Mouse (Mus musculus) lung, embryonic 15.5 days (tissue): Measurements from ENCODE around the gene Car7. TPM values are rescaled to one million over a fixed set of nuclear protein-coding genes. Genes with fewer than 3 reads are reported as not detected.
A peak's percentile ranks its signal among the peaks of the same experiment; 100 is the strongest.

Source experiments
- ATAC-seq: fragments of 200-750 bp; cut with Nextera tagmentation; 2 replicates; pipeline ENCODE4 v1.8.0; 2017; ENCODE audit warnings: moderate number of reproducible peaks, borderline replicate concordance; ENCODE audit not compliant: low FRiP score, low TSS enrichment; ENCODE audit errors: extremely low read depth
- H3K27ac ChIP-seq: fragments of 300-500 bp; sonication (generic); 2 replicates; pipeline ENCODE4 v1.5.1; 2015; ENCODE audit warnings: moderate library complexity, mild to moderate bottlenecking, inconsistent platforms
- H3K27me3 ChIP-seq: fragments of 300-500 bp; sonication (generic); 2 replicates; pipeline ENCODE4 v1.6.1; 2015; ENCODE audit warnings: inconsistent platforms
- H3K36me3 ChIP-seq: fragments of 300-500 bp; sonication (generic); 2 replicates; pipeline ENCODE4 v1.6.1; 2015; ENCODE audit warnings: inconsistent platforms
- H3K4me1 ChIP-seq: fragments of 300-500 bp; sonication (generic); 2 replicates; pipeline ENCODE4 v1.6.1; 2015; ENCODE audit warnings: inconsistent platforms
- H3K4me2 ChIP-seq: fragments of 300-500 bp; sonication (generic); 2 replicates; pipeline ENCODE4 v1.6.1; 2015; ENCODE audit warnings: inconsistent platforms, mild to moderate bottlenecking, moderate library complexity
- H3K4me3 ChIP-seq: fragments of 300-500 bp; sonication (generic); 2 replicates; pipeline ENCODE4 v1.5.1; 2015; ENCODE audit warnings: mild to moderate bottlenecking, inconsistent platforms
- H3K9ac ChIP-seq: fragments of 300-500 bp; sonication (generic); 2 replicates; pipeline ENCODE4 v1.6.1; 2015; ENCODE audit warnings: inconsistent platforms
- H3K9me3 ChIP-seq: fragments of 300-500 bp; sonication (generic); 2 replicates; pipeline ENCODE4 v1.6.1; 2016; ENCODE audit warnings: inconsistent platforms
- WGBS: fragments of 180-500 bp; shearing (Covaris S2); methylation state at CpG from one replicate; pipeline ENCODE4 v1.1.7; 2015; 5-methylcytosine and 5-hydroxymethylcytosine counted together
- polyA plus RNA-seq: library from polyadenylated mRNA; unstranded; fragments of >200 nt; fragmentation: Nextera tagmentation; extraction: Ambion mirVana; gene quantifications from 2 replicates; pipeline ENCODE4 v1.2.1, GENCODE M21; 2015

Car7 gene
- polyA plus RNA-seq, result 0.65 and 0.97 TPM in 2 replicates

DNA sequence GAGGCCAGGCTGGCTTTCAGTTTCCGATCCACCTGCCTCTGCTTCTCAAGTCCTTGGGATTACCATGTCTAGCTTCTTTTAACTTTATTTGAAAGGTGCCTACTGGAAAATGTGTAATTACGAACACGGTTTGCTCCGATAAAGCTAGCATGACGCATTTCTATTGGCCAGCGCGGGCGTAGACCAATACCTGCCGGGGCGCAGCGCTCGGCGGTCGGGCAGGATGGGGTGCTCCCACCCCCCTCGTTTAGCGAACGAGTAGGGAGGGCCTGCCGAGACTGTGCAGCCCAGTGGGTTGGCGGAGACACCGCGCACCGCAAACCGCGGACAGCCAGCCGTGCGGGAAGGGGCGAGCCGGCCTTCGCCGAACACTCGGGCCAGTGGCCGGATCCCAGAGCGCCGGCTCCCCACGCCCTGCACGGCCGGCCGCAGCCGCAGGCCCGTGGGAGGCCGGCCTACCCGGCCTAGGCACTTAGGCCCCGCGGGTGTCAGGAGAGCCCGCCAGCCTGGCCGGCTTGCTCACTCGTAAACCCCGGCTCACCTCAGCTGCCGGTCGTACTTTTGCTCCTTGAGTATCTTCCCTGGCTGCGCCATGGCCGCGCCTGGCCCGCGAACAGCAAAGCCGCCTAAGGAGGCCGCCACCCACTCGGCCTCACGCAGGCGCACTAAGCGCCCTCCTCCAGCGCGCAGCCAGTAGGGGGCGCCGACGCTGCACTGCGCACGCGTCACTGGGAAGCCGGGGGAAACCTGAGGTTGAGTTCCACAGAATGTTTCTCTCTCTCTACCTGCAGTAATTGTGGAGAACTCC lies at the start of gene Car7, which contains the start of gene Nae1:
Gene Car7, plus strand, starts transcription at position 719 of the 808 bp plus-strand sequence.
Gene Nae1, minus strand, starts transcription at position 667 of the 808 bp plus-strand sequence.
- under 1% methylated on average over 70 of the region's 70 CpGs for WGBS
- peaks cover 11% of the 10 kb centered on the region for H3K36me3 ChIP-seq
- H3K4me1 ChIP-seq, result peaks cover 20% of the 10 kb centered on the region
- peak within 1 kb of the TSS; percentile 91 for H3K4me3 ChIP-seq
- peak within 1 kb of the TSS; percentile 74 for H3K4me2 ChIP-seq
- no peaks in the 10 kb centered on the region for H3K9me3 ChIP-seq
- peak within 1 kb of the TSS; percentile 95 for H3K9ac ChIP-seq
- H3K27me3 ChIP-seq, result peaks cover 20% of the 10 kb centered on the region; the same call in 1 of the 2 replicates
- peak; percentile 96 for ATAC-seq
- peak within 1 kb of the TSS; percentile 81 for H3K27ac ChIP-seq

DNA sequence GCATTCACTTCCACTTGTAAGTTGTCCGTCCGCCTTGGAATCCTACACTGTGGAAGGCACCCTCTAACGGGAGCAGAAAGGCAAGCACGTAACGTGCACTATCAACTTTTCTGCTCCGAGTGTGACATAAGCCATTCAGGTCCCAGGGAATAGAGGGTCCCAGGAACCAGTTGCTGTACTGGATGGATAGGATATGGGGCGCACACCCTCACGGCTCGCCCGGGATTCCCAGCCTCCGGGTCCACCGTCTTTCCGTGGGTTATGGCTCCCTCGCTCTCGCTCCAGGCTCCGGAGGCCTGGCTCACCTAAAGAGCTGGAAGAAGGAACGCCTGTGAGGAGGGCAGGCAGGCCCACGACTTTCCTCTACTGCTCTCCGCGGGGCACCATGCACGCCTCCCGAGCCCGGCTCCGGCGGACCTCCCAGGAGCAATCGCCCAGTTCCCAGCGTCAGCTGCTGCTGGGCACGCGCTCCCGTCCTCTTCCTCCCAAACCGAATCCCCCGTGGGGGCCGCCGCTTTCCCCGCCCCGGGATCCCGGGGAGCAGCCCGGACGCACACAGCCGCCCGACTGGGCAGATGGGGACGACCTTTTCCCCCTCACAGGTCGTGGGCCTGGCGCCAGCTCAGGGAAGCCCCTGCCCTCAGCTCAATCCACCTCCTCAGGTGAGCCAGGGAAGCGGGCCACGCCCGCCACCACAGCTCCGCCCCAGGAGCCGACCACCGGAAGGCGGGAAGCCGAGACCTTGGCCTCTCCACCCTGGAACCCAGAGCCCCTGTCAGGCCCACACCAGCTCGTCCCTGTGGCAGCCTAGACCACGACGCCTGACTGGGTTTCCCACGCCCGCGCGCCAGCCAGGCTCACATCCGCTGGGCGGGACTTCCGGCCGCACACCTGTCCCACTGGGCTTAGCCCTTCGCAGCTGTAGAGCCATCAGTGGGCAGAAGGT lies 25.2 kb upstream of the Car7 start, which contains the start of gene Terb1:
Gene Terb1, minus strand, starts transcription at position 850 of the 946 bp plus-strand sequence.
- peak within 1 kb of the TSS; percentile 59 for H3K9ac ChIP-seq
- H3K4me3 ChIP-seq, result peak within 1 kb of the TSS; percentile 52
- H3K27me3 ChIP-seq, result no peaks in the 10 kb centered on the region
- H3K9me3 ChIP-seq, result no peaks in the 10 kb centered on the region
- H3K36me3 ChIP-seq, result peaks cover 12% of the 10 kb centered on the region
- H3K27ac ChIP-seq, result 0 out of 2 replicates have a peak within 1 kb of the TSS, but pooled peaks have one; percentile 6
- peak; percentile 77 for ATAC-seq
- peak within 1 kb of the TSS; percentile 98 for H3K4me2 ChIP-seq
- 1% methylated on average over 64 of the region's 64 CpGs for WGBS
- H3K4me1 ChIP-seq, result peaks cover 3% of the 10 kb centered on the region; the same call in 1 of the 2 replicates

DNA sequence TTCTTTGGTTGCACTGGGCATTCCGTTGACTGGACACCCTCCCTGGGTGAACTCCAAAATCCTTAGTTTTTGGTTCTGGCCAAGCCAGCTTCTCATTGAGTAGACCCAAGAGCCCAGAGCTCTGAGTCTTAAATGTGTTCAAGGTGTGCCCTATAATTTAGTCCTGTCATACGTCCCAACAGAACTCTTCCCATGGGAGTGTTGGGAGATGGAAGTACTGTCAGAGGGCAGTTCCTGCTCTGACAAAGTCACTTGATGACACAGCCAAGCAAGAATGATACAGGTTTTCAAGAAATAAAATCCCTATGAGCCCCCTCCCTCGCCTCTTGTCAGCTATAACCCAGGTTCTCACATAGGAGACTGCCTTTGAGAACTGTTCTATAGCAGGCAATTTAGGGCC lies 24.4 kb upstream of the Car7 start:
- peaks cover 17% of the 10 kb centered on the region for H3K36me3 ChIP-seq
- no peaks in the 10 kb centered on the region for H3K27me3 ChIP-seq
- no peak overlapping the region for H3K9ac ChIP-seq
- no peak for ATAC-seq
- peak overlapping the region; percentile 98; the same call in 1 of the 2 replicates for H3K4me2 ChIP-seq
- H3K9me3 ChIP-seq, result no peaks in the 10 kb centered on the region
- no peak overlapping the region for H3K27ac ChIP-seq
- no peak overlapping the region for H3K4me3 ChIP-seq
- peaks cover 3% of the 10 kb centered on the region; the same call in 1 of the 2 replicates for H3K4me1 ChIP-seq
- WGBS, result 79% methylated on average over 3 of the region's 3 CpGs

DNA sequence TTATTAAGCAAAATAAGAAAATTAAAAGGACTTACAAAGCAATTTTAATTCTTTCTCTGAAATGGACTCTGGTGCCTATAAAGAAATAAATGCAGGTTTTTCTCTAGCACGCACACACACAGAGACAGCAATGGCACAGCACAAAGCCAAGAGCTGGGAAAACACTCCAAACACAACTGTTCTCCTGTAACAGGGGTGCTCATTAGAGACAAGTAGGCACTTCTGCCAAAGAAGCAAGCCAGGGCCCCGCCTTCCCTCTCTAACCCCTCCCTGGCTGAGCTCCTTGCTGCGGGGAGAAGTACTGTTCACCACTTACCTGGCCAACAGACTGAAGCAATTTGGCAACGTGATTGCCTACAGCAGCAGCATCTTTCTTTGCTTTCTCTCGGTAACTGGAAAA lies 16.6 kb upstream of the Car7 start:
- no peak overlapping the region for H3K9ac ChIP-seq
- H3K4me1 ChIP-seq, result no peaks in the 10 kb centered on the region
- H3K36me3 ChIP-seq, result peaks cover 42% of the 10 kb centered on the region
- WGBS, result 73% methylated on average over 5 of the region's 5 CpGs
- no peak overlapping the region for H3K4me3 ChIP-seq
- H3K9me3 ChIP-seq, result no peaks in the 10 kb centered on the region
- ATAC-seq, result no peak
- no peak overlapping the region for H3K4me2 ChIP-seq
- no peak overlapping the region for H3K27ac ChIP-seq
- H3K27me3 ChIP-seq, result no peaks in the 10 kb centered on the region

DNA sequence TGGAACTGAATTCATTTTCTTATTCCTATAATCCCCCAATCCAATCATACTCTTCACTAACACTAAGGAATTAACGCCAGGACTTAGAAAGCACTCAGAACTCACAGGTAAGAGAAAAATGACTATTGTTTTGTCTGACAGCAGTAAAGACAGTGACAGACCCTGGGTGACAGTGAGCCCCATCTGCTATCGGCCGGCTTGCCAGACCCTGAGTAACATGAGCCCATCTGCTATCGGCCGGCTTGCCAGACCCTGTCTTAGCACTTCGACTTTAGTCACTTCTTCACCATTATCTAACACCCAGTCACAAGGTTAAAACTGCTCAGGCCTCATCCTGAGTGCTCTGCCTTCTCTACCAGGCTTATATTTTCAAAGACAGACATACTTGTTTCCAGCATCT lies 4.8 kb upstream of the Car7 start:
- no peak overlapping the region for H3K4me2 ChIP-seq
- H3K36me3 ChIP-seq, result peaks cover 22% of the 10 kb centered on the region
- no peaks in the 10 kb centered on the region for H3K27me3 ChIP-seq
- peaks cover 11% of the 10 kb centered on the region for H3K4me1 ChIP-seq
- no peak overlapping the region for H3K4me3 ChIP-seq
- no peak for ATAC-seq
- H3K27ac ChIP-seq, result no peak overlapping the region
- H3K9ac ChIP-seq, result no peak overlapping the region
- WGBS, result 91% methylated on average over 6 of the region's 6 CpGs
- H3K9me3 ChIP-seq, result no peaks in the 10 kb centered on the region

DNA sequence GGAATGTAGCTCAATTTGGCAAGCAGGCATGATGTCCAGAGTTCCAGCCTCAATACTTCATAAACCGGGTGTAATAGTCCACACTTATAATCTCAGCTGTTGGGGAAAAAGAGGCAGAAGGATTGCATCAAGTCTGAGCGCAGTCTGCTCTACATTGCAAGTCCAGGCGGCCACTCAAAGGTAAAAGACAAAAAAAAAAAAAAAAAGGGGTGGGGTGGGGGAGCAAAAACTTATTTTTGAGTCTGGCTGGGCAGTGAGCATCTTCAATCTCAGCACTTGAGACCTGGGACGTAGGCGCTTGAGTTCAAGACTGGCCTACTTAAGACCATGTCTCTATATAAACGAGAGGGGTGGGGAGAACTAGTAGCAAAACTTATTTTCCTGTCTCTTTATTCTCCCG lies 938 bp upstream of the Car7 start:
- H3K4me2 ChIP-seq, result peak overlapping the region; percentile 74
- peaks cover 20% of the 10 kb centered on the region for H3K4me1 ChIP-seq
- WGBS, result 17% methylated on average over 7 of the region's 7 CpGs
- H3K4me3 ChIP-seq, result peak overlapping the region; percentile 91
- peak overlapping the region; percentile 95 for H3K9ac ChIP-seq
- H3K27me3 ChIP-seq, result peaks cover 14% of the 10 kb centered on the region; the same call in 1 of the 2 replicates
- H3K9me3 ChIP-seq, result no peaks in the 10 kb centered on the region
- ATAC-seq, result no peak
- peak overlapping the region; percentile 81; the same call in 1 of the 2 replicates for H3K27ac ChIP-seq
- peaks cover 12% of the 10 kb centered on the region for H3K36me3 ChIP-seq

DNA sequence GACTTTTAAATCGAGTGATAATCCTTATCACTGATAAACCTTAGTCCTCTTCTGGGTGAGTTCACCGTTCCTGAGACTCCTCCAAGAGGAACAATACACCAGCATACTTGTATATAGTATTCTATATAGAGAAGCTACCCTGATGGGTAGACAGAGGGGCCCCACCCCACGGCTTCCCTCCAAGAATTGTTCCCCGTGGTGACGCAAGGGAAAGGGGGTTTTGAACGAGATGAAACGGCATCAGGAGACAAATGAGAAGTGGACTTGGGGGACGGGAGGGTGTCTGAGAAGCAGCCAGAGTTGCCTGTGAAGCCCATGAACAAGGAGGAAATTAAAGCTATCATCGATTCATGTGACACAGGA lies 271 bp downstream of the Car7 start:
- WGBS, result 8% methylated on average over 9 of the region's 9 CpGs

DNA sequence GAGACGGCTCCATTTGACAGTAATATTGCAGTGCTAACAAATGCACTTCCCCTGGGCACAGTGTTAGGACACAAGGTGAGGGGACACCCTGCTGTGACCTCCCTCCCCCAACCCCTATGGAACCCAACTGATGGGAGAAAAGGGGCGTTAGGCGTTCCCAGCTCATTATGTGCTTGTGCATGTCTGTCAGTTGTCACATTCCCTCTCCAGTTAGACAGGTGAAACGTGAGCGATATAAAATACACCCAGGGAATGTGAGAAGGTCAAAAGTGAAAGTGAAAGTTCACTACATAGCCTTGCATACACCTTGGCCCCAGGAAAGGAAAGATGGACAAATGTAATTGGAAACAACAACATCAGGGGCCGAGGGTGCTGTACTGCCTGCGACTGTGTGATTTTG lies 889 bp downstream of the Car7 start:
- no peaks in the 10 kb centered on the region for H3K36me3 ChIP-seq
- no peaks in the 10 kb centered on the region for H3K9me3 ChIP-seq
- H3K4me1 ChIP-seq, result peaks cover 20% of the 10 kb centered on the region
- 25% methylated on average over 7 of the region's 7 CpGs for WGBS
- H3K4me3 ChIP-seq, result peak overlapping the region; percentile 91
- no peak for ATAC-seq
- peaks cover 32% of the 10 kb centered on the region for H3K27me3 ChIP-seq
- H3K4me2 ChIP-seq, result peak overlapping the region; percentile 74
- no peak overlapping the region for H3K9ac ChIP-seq
- H3K27ac ChIP-seq, result no peak overlapping the region

More for the DNA sequence above, 271 bp downstream of the Car7 start:
- ATAC-seq, result peak; percentile 48; the same call in 1 of the 2 replicates
- Histone ChIP-seq H3K4me2 (peak overlapping the region; percentile 74), H3K27ac (no peak overlapping the region), H3K36me3 (peaks cover 5% of the 10 kb centered on the region), H3K27me3 (peaks cover 26% of the 10 kb centered on the region), H3K4me3 (peak overlapping the region; percentile 91), H3K9me3 (no peaks in the 10 kb centered on the region), H3K4me1 (peaks cover 20% of the 10 kb centered on the region), H3K9ac (0 out of 2 replicates have a peak overlapping the region, but pooled peaks have one; percentile 16)

DNA sequence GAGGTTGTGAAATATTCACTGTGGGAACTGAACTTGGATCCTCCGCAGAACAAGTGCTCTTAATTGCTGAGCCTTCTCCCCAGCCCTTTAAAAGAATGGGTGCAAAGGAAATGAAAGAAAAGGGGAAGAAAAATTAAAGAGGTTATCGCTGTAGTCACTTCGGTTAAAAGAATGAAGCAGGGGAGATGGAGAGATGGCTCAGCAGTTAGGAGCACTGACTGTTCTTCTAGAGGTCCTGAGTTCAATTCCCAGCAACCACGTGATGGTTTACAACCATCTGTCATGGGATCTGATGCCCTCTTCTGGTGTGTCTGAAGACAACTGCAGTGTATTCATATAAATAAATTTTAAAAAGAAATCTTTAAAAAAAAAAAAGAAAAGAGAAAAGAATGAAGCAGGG lies 1.5 kb downstream of the Car7 start:
- Histone ChIP-seq H3K36me3 (no peaks in the 10 kb centered on the region), H3K27me3 (peaks cover 39% of the 10 kb centered on the region), H3K9me3 (no peaks in the 10 kb centered on the region), H3K4me1 (peaks cover 26% of the 10 kb centered on the region), H3K4me2 (peak overlapping the region; percentile 74; the same call in 1 of the 2 replicates), H3K9ac (no peak overlapping the region), H3K27ac (no peak overlapping the region), H3K4me3 (no peak overlapping the region)
- no peak for ATAC-seq
- 80% methylated on average over 4 of the region's 4 CpGs for WGBS

DNA sequence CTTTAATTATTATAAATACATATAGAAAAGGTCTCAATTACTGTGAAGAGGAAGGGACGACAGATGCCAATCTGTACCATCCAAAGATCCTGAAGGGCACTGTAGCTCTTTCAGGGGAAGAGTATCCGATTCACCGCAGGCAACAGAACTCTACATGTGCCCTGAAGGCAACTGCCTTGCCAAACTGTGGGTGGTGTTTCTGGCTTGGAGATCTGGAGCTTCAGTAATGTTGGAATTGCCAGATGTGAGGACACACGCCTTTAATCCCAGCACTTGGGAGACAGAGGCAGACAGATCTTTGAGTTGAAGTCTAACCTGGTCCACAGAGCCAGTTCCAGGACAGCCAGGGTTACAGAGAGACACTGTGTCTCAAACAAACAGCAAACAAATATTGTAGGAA lies 4.4 kb downstream of the Car7 start:
- ATAC-seq, result no peak
- H3K4me2 ChIP-seq, result no peak overlapping the region
- H3K36me3 ChIP-seq, result no peaks in the 10 kb centered on the region
- WGBS, result 83% methylated on average over 4 of the region's 4 CpGs
- H3K27me3 ChIP-seq, result peaks cover 68% of the 10 kb centered on the region
- no peak overlapping the region for H3K4me3 ChIP-seq
- H3K9me3 ChIP-seq, result no peaks in the 10 kb centered on the region
- no peak overlapping the region for H3K27ac ChIP-seq
- no peak overlapping the region for H3K9ac ChIP-seq
- peaks cover 19% of the 10 kb centered on the region for H3K4me1 ChIP-seq

DNA sequence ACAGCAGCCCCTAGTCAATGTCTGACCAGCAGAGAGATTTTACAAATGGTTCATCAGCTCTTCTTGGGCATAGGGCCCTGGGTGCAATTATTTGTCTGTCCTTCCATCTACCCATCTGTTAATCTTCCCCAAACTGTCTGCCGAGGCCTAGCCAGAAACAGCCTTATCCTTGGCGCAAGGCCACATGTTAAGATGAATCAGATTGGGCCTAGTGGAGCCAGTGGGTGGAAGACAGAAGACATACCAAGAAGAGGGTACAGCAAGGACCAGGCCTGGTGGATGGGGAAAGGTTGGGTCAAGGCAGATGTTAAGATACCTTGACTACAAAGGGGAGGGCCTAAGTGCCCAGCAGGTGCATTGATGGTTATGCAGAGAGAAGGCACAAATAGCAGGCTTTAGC lies 5.1 kb downstream of the Car7 start:
- no peak overlapping the region for H3K4me3 ChIP-seq
- 83% methylated on average over 2 of the region's 2 CpGs for WGBS

More for the DNA sequence above, 5.1 kb downstream of the Car7 start:
- no peaks in the 10 kb centered on the region for H3K36me3 ChIP-seq
- no peak overlapping the region for H3K4me2 ChIP-seq
- no peaks in the 10 kb centered on the region for H3K9me3 ChIP-seq
- H3K27ac ChIP-seq, result no peak overlapping the region
- H3K27me3 ChIP-seq, result peaks cover 70% of the 10 kb centered on the region
- H3K9ac ChIP-seq, result no peak overlapping the region
- ATAC-seq, result no peak
- peaks cover 19% of the 10 kb centered on the region for H3K4me1 ChIP-seq
